Mouse (Mus musculus) intestine, embryonic 15.5 days (tissue): ENCODE results near the gene Nub1. TPM values are rescaled to one million over a fixed set of nuclear protein-coding genes. Genes with fewer than 3 reads are reported as not detected.

Experiments
- ATAC-seq: fragments of 200-750 bp; cut with Nextera tagmentation; 2 replicates; pipeline ENCODE4 v1.8.0; 2017; ENCODE audit warnings: moderate TSS enrichment, moderate library complexity
- H3K27ac ChIP-seq: fragments of 300-500 bp; sonication (generic); 2 replicates; pipeline ENCODE4 v1.5.1; 2015; ENCODE audit warnings: mild to moderate bottlenecking, inconsistent platforms
- H3K27me3 ChIP-seq: fragments of 300-500 bp; sonication (generic); replicated peaks from 2 replicates; pipeline ENCODE4 v1.6.1; 2015; ENCODE audit warnings: inconsistent platforms
- H3K36me3 ChIP-seq: fragments of 300-500 bp; sonication (generic); 2 replicates; pipeline ENCODE4 v1.6.1; 2015; ENCODE audit warnings: inconsistent platforms
- H3K4me1 ChIP-seq: fragments of 300-500 bp; sonication (generic); replicated peaks from 2 replicates; pipeline ENCODE4 v1.6.1; 2015; ENCODE audit warnings: inconsistent platforms
- H3K4me2 ChIP-seq: fragments of 300-500 bp; sonication (generic); replicated peaks from 2 replicates; pipeline ENCODE4 v1.6.1; 2015; ENCODE audit warnings: mild to moderate bottlenecking, inconsistent platforms
- H3K4me3 ChIP-seq: fragments of 300-500 bp; sonication (generic); replicated peaks from 2 replicates; pipeline ENCODE4 v1.5.1; 2015; ENCODE audit warnings: inconsistent platforms
- H3K9ac ChIP-seq: fragments of 300-500 bp; sonication (generic); 2 replicates; pipeline ENCODE4 v1.6.1; 2015; ENCODE audit warnings: inconsistent platforms
- H3K9me3 ChIP-seq: fragments of 300-500 bp; sonication (generic); 2 replicates; pipeline ENCODE4 v1.6.1; 2016; ENCODE audit warnings: inconsistent platforms
- WGBS: fragments of 180-500 bp; shearing (Covaris S2); methylation state at CpG from one replicate; pipeline ENCODE4 v1.1.7; 2015; 5-methylcytosine and 5-hydroxymethylcytosine counted together
- polyA plus RNA-seq: library from polyadenylated mRNA; unstranded; fragments of >200 nt; fragmentation: Nextera tagmentation; extraction: Ambion mirVana; gene quantifications from 2 replicates; pipeline ENCODE4 v1.2.1, GENCODE M21; 2015

The Nub1 gene
- polyA plus RNA-seq, result 26.8 and 29.0 TPM in 2 replicates

DNA sequence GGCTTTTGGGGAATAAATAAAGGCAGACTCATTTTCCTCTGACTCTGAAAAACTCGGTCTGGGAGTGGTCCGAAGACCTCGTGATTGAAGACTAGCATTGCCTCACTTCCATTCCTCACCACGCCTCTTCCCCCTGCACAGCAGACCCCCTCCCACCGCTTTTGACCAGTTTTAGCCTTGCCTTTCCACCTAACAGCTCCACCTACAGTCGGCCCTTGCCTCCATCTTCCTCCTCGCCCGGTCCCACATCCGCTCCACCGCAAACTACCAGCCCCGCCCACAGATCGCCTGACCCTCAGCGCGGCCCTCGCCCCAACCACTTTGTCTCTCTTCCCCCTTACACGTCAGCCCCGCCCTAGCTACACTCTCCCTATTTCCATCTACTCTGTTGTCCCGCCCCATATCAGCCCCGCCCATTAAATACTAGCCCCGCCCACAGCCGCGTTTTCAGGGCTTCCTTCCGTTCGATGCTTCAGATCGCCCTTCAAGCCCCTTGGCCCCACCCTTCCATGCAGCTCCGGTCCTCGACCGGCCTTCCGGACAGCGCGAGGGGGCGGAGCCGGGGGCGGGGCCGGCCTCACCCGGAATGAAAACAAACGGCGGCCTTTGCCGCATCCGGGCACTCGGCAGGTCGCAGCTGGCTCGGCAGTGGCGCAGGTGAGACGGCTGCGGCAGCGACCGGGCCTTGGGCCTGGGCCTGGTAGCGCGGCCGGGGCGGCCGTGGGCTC, at the start of gene Nub1:
TSS of gene Nub1 (plus strand) at position 167 of the 728 bp plus-strand sequence.
- Histone ChIP-seq H3K36me3 (peaks cover 8% of the 10 kb centered on the region; the same call in 1 of the 2 replicates), H3K9me3 (no peaks in the 10 kb centered on the region), H3K4me1 (0 out of 2 replicates have a peak, but pooled peaks cover 5% of the 10 kb centered on the region), H3K9ac (peak within 1 kb of the TSS; percentile 81), H3K27ac (peak within 1 kb of the TSS; percentile 98), H3K27me3 (no peaks in the 10 kb centered on the region), H3K4me2 (peak within 1 kb of the TSS; percentile 69), H3K4me3 (peak within 1 kb of the TSS; percentile 85)
- under 1% methylated on average over 53 of the region's 53 CpGs for WGBS
- peak; percentile 99 for ATAC-seq

DNA sequence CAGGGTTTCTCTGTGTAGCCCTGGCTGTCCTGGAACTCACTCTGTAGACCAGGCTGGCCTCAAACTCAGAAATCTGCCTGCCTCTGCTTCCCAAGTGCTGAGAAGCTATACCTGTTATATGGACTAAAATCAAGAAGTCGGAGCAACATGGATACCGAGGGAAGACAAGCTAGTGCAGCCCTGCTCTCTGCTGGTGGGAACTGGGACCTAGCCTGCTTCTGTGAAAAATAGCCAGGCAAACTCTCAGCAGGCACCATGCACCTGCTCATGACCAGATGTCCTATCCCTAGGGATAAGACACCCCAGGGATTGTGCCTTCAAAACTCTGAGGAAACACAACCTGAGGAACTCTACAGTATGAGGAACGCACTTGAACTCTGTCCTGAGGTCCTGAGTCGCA, 48.3 kb upstream of the Nub1 start:
- no peaks in the 10 kb centered on the region for H3K9me3 ChIP-seq
- no peak for ATAC-seq
- no peak overlapping the region for H3K9ac ChIP-seq
- H3K27me3 ChIP-seq, result no peaks in the 10 kb centered on the region
- no peak overlapping the region for H3K4me3 ChIP-seq
- 79% methylated on average over 4 of the region's 4 CpGs for WGBS
- H3K36me3 ChIP-seq, result no peaks in the 10 kb centered on the region
- no peaks in the 10 kb centered on the region; the same call in 1 of the 2 replicates for H3K4me1 ChIP-seq
- H3K27ac ChIP-seq, result no peak overlapping the region
- no peak overlapping the region for H3K4me2 ChIP-seq

DNA sequence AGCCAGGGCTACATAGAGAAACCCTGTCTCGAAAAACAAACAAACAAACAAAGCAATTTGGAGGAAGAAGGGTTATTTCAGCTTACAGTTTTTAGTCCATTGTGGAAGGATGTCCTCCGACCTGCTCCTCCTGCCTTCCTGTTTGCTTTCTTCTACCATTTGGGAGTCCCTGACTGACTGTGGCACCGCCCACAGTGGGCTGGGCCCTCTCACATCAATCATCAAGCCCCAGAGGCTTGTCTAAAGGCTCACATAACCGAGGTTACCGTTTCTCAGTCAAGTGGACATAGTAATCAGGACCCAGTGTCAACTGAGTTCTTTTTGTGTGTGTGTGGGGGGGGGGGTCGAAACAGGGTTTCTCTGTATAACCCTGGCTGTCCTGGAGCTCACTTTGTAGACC, 47.2 kb upstream of the Nub1 start:
- no peaks in the 10 kb centered on the region for H3K9me3 ChIP-seq
- no peak overlapping the region for H3K9ac ChIP-seq
- H3K27ac ChIP-seq, result no peak overlapping the region
- WGBS, result 59% methylated on average over 6 of the region's 6 CpGs
- H3K27me3 ChIP-seq, result no peaks in the 10 kb centered on the region
- no peaks in the 10 kb centered on the region for H3K36me3 ChIP-seq
- H3K4me3 ChIP-seq, result no peak overlapping the region
- no peaks in the 10 kb centered on the region; the same call in 1 of the 2 replicates for H3K4me1 ChIP-seq
- H3K4me2 ChIP-seq, result no peak overlapping the region
- ATAC-seq, result no peak

- Histone ChIP-seq H3K4me2 (no peak overlapping the region), H3K4me1 (no peaks in the 10 kb centered on the region; the same call in 1 of the 2 replicates), H3K27ac (no peak overlapping the region), H3K36me3 (no peaks in the 10 kb centered on the region), H3K9me3 (no peaks in the 10 kb centered on the region), H3K4me3 (no peak overlapping the region), H3K27me3 (no peaks in the 10 kb centered on the region), H3K9ac (no peak overlapping the region)
- ATAC-seq, result no peak
- 61% methylated on average over 6 of the region's 6 CpGs for whole genome bisulfite sequencing
These were observed 46.3 kb upstream of the Nub1 start for GRCm38 (mm10) chr5:24639081-24639480.

GRCm38 (mm10) chr5:24645454-24645853, 39.9 kb upstream of the Nub1 start:
- H3K27ac ChIP-seq, result no peak overlapping the region
- H3K9me3 ChIP-seq, result no peaks in the 10 kb centered on the region
- WGBS, result 76% methylated on average over 1 of the region's 1 CpGs
- H3K27me3 ChIP-seq, result no peaks in the 10 kb centered on the region
- H3K36me3 ChIP-seq, result no peaks in the 10 kb centered on the region
- H3K9ac ChIP-seq, result no peak overlapping the region
- H3K4me2 ChIP-seq, result no peak overlapping the region
- H3K4me1 ChIP-seq, result no peaks in the 10 kb centered on the region
- no peak for ATAC-seq
- no peak overlapping the region for H3K4me3 ChIP-seq

DNA sequence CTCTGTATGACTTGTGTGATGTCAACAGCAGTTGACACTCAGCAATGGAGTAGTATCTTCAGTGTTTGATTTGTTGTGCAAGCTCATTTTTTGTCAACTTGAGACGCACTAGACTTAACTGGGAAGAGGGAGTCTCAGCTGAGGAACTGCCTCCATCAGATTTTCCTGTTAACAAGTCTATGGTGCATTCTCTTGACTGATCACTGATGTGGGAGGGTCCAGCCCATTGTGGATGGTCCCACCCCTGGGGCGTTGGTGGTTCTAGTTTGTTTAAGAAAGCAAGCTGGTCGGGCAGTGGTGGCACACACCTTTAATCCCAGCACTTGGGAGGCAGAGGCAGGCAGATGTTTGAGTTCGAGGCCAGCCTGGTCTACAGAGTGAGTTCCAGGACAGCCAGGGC, 36.1 kb upstream of the Nub1 start:
- Histone ChIP-seq H3K9me3 (no peaks in the 10 kb centered on the region), H3K4me2 (no peak overlapping the region), H3K36me3 (no peaks in the 10 kb centered on the region), H3K4me3 (no peak overlapping the region), H3K4me1 (0 out of 2 replicates have a peak, but pooled peaks cover 4% of the 10 kb centered on the region), H3K9ac (no peak overlapping the region), H3K27me3 (no peaks in the 10 kb centered on the region), H3K27ac (no peak overlapping the region)
- WGBS, result 63% methylated on average over 4 of the region's 4 CpGs
- no peak for ATAC-seq

- H3K27ac ChIP-seq, result no peak overlapping the region
- H3K4me1 ChIP-seq, result 0 out of 2 replicates have a peak, but pooled peaks cover 4% of the 10 kb centered on the region
- H3K4me3 ChIP-seq, result no peak overlapping the region
- H3K9ac ChIP-seq, result no peak overlapping the region
- no peak for ATAC-seq
- H3K9me3 ChIP-seq, result no peaks in the 10 kb centered on the region
- 80% methylated on average over 7 of the region's 7 CpGs for WGBS
- H3K4me2 ChIP-seq, result no peak overlapping the region
- H3K36me3 ChIP-seq, result no peaks in the 10 kb centered on the region
- H3K27me3 ChIP-seq, result no peaks in the 10 kb centered on the region
These were observed 35.6 kb upstream of the Nub1 start for GRCm38 (mm10) chr5:24649701-24650100.

DNA sequence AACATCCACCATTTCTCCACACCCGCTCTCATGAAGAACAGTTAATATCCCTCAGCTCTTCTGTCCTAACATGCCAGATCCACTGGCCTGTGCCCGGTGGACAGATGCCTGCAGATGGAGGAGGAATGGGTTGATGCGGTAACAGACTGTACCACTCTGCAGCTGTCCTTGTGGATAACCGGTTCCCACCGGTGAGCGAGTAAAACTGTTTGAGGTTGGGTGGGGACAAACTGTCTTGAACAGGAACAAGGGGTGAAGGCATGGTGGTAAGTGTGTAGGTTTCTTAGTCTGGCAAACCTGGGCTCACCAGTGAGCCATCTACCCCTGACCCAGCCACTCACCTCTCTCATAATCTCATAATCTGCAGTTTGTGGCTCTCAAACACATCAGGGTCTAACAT, 34.0 kb upstream of the Nub1 start:
- Histone ChIP-seq H3K9me3 (no peaks in the 10 kb centered on the region), H3K27ac (no peak overlapping the region), H3K9ac (no peak overlapping the region), H3K4me3 (no peak overlapping the region), H3K4me2 (no peak overlapping the region), H3K27me3 (no peaks in the 10 kb centered on the region), H3K36me3 (no peaks in the 10 kb centered on the region), H3K4me1 (0 out of 2 replicates have a peak, but pooled peaks cover 4% of the 10 kb centered on the region)
- ATAC-seq, result no peak
- 83% methylated on average over 6 of the region's 6 CpGs for WGBS

- H3K27ac ChIP-seq, result no peak overlapping the region
- no peak overlapping the region for H3K4me3 ChIP-seq
- H3K27me3 ChIP-seq, result no peaks in the 10 kb centered on the region
- no peaks in the 10 kb centered on the region for H3K9me3 ChIP-seq
- H3K4me2 ChIP-seq, result no peak overlapping the region
- peak; percentile 68 for ATAC-seq
- WGBS, result 31% methylated on average over 25 of the region's 25 CpGs
- H3K4me1 ChIP-seq, result 0 out of 2 replicates have a peak, but pooled peaks cover 4% of the 10 kb centered on the region
- H3K36me3 ChIP-seq, result no peaks in the 10 kb centered on the region
- H3K9ac ChIP-seq, result no peak overlapping the region
These were observed 33.3 kb upstream of the Nub1 start for GRCm38 (mm10) chr5:24651768-24652752.

GRCm38 (mm10) chr5:24652780-24653179, 32.6 kb upstream of the Nub1 start:
- Histone ChIP-seq H3K9ac (no peak overlapping the region), H3K4me2 (no peak overlapping the region), H3K4me3 (no peak overlapping the region), H3K27me3 (no peaks in the 10 kb centered on the region), H3K9me3 (no peaks in the 10 kb centered on the region), H3K4me1 (0 out of 2 replicates have a peak, but pooled peaks cover 4% of the 10 kb centered on the region), H3K27ac (no peak overlapping the region), H3K36me3 (no peaks in the 10 kb centered on the region)
- 83% methylated on average over 5 of the region's 5 CpGs for WGBS
- peak; percentile 57 for ATAC-seq

- Histone ChIP-seq H3K36me3 (no peaks in the 10 kb centered on the region), H3K4me3 (no peak overlapping the region), H3K27me3 (no peaks in the 10 kb centered on the region), H3K4me1 (0 out of 2 replicates have a peak, but pooled peaks cover 4% of the 10 kb centered on the region), H3K9me3 (no peaks in the 10 kb centered on the region), H3K9ac (no peak overlapping the region), H3K27ac (no peak overlapping the region), H3K4me2 (no peak overlapping the region)
- no peak for ATAC-seq
- WGBS, result 80% methylated on average over 6 of the region's 6 CpGs
These were observed 30.8 kb upstream of the Nub1 start for GRCm38 (mm10) chr5:24654491-24654890.

GRCm38 (mm10) chr5:24657113-24657512, 28.2 kb upstream of the Nub1 start:
- H3K27me3 ChIP-seq, result no peaks in the 10 kb centered on the region
- H3K4me2 ChIP-seq, result no peak overlapping the region
- no peak overlapping the region for H3K27ac ChIP-seq
- no peak overlapping the region for H3K4me3 ChIP-seq
- ATAC-seq, result no peak
- H3K9me3 ChIP-seq, result no peaks in the 10 kb centered on the region
- H3K4me1 ChIP-seq, result 0 out of 2 replicates have a peak, but pooled peaks cover 4% of the 10 kb centered on the region
- H3K9ac ChIP-seq, result no peak overlapping the region
- 50% methylated on average over 2 of the region's 2 CpGs for WGBS
- H3K36me3 ChIP-seq, result no peaks in the 10 kb centered on the region
